Mouse (Mus musculus) layer of hippocampus, adult 11-12 months (tissue): Measurements from ENCODE around the gene Gm47985.
"Not testable (repeated sequence)": the region's sequence is repeated elsewhere in the genome, so short reads cannot be mapped to it uniquely, and the experiment has no call there.

ENCODE experiments used
- DNase-seq: peaks from one replicate; pipeline ENCODE4 v3.0.0; 2022; ENCODE audit warnings: low spot score

The Gm47985 gene

DNA sequence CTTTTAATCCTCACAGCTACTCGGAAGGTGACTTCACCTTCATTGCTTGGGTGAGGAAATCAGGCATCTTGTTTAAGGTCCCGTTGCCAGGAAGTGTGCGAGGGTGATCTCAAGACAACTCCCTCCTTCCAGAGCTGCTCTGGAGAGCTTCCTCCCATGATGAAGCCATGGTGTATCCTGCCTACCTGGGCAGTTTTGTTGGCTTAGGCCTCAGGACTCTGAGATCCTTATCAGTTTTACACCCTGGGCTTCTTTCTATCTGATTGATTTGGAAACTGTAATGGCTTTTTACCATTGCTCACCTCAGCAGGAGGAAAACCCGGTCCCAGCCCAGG is 4.4 kb upstream of the Gm47985 start:
- no peak for DNase-seq

GRCm38 (mm10) chr1:151178505-151179083 is 3.7 kb upstream of the Gm47985 start:
- DNase-seq, result no peak

DNA sequence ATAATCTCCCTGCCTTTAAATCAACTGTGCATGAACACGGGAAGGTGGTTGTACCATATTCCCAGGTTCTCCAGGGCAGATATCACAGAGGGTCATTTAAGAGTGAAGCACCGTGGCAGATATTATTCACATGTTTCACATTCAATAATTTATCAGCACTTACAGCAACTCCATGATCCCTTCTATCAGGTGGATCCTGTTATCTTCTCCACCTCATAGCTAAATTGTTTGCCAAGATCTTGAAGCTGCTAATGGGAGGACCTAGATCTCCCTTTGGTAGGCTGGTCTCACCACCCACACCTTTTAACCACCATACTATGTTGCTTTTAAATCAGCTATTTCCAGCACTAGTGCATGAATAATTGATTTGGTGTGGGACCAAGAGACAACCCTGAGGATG is 2.2 kb upstream of the Gm47985 start:
- DNase-seq, result no peak

DNA sequence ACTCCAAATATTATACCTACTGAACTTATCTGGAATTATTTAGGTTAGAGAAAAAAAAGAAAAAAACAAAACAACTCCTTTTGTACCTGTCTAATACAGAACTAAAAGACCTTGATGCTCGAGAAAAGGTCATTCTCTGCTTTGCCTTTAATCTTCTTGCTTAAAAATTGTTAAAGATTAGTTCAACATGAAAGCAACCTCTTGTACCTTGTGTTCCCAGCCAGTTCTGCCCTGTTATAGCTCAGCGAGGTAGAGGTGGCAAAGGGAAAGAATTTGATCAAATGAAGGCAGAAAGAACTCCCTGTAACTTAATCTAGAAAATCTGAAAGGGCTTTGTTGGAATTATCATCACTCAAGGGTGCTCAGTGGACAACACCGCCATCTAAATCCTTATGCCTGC is 3.8 kb downstream of the Gm47985 start:
- not testable (repeated sequence) for DNase-seq

- not testable (repeated sequence) for DNase-seq
Measured at GRCm38 (mm10) chr1:151186879-151187424, 4.6 kb downstream of the Gm47985 start.

DNA sequence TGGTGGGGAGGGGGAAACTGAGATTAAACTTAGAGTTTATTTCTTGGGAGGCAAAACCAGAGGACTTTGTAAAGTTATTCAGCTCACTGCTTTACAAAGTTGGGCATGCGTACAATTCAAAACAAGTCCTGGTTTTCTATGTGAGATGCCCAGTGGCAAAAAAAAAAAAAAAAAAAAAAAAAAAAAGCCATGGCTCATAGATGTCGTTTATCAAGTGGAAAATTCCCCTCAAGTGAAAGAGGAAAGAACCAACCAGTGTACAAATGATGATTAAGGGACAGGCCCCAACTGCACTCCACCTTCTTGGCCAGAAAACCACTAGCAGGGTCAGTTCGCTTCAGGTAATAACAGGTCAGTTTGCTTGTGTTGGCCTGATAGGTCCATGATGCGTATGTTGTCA is 6.1 kb downstream of the Gm47985 start:
- DNase-seq, result no peak

DNA sequence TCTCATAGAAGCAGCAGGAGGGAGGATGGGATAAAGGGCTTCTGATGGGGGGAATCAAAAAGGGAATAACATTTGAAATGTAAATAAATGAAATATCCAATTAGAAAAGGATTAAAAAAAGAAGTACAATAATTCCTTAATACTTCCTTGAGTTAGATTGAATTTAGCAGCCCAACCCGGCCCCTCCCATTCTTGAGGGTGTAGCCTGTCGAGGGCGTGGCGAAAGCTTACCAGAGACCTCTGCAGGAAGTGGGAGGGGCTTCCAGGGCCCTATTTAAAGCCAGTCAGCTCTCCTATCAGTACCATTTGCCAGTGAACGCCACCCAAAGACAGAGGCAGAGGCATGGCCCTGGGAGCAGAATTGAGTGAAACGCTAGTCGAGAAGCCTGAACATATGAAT is 9.7 kb downstream of the Gm47985 start, which contains the start of gene Gm8947:
Gene Gm8947, plus strand, starts transcription at position 302 of the 400 bp plus-strand sequence.
- not testable (repeated sequence) for DNase-seq

DNA sequence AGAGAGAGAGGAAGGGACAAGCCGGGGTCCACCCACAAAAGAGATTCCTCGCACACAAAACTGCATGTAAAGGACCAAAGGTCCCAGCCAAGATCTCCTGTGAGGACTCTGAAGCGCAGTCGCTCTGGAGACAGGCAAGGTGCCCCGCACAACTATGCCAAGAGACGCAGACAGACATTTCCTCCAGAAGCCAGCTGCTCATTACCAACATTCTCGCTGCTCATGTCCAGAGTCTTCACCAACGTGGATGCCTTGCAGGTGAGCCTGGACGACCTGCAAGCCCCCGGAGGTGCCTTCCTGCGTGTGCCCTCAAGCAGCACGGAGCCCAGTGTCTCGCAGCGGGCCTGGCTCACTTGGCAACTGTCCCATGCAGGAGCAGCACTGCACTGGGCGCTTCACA is 10.4 kb downstream of the Gm47985 start:
- not testable (repeated sequence) for DNase-seq

GRCm38 (mm10) chr1:151195986-151196385 is 13.6 kb downstream of the Gm47985 start:
- not testable (repeated sequence) for DNase-seq

GRCm38 (mm10) chr1:151196690-151197089 is 14.4 kb downstream of the Gm47985 start:
- not testable (repeated sequence) for DNase-seq

- not testable (repeated sequence) for DNase-seq
Measured at GRCm38 (mm10) chr1:151198120-151198519, 15.8 kb downstream of the Gm47985 start, which contains the start of gene Gm47995. Gm47995 (plus strand) TSS chr1:151198448.

DNA sequence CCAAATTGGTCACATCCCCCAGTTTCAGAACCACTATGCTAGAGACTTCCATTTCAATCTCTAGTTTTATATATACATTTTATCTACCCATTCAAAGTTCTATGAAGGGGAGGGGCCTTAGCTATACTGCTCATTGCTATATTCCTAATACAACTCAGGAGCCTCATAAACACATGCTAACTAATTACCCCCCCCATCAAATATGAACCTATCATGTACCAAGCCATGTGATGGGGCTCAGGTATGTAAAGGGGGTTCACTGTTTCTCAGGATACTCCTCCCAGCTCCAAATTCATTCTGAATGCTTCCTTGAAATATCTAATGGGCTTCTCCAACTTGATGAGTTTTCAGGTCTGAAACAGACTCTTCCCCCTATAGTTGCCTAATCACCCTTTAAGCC is 18.3 kb downstream of the Gm47985 start:
- not testable (repeated sequence) for DNase-seq

GRCm38 (mm10) chr1:151202771-151203170 is 20.4 kb downstream of the Gm47985 start:
- not testable (repeated sequence) for DNase-seq

GRCm38 (mm10) chr1:151203818-151204217 is 21.5 kb downstream of the Gm47985 start, which contains the start of gene 3110040M04Rik:
3110040M04Rik (plus strand) TSS chr1:151204121.
- not testable (repeated sequence) for DNase-seq

DNA sequence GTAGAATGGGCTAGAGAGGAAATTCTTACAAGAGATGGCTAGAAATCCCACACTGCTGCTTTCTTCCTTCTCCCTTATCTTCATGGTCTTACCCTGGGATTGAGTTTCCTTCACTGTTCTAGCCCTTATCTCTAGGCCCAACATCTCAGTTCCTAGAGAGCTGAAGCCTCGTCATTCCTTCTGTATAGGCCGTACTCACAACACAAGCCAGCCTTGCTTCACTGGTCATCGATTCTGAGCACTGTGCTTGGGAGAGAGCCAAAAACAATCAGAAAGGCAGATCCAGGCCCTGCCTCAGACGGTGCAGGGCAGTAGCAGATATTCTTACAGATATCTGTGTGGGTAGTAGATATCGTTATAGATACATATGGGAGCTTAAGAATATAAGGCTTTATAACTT is 26.2 kb downstream of the Gm47985 start:
- DNase-seq, result not testable (repeated sequence)

GRCm38 (mm10) chr1:151208944-151209343 is 26.6 kb downstream of the Gm47985 start:
- not testable (repeated sequence) for DNase-seq

GRCm38 (mm10) chr1:151209824-151210355 is 27.6 kb downstream of the Gm47985 start, which contains the start of gene Gm47996:
Gm47996 (plus strand) TSS chr1:151210131.
- not testable (repeated sequence) for DNase-seq

DNA sequence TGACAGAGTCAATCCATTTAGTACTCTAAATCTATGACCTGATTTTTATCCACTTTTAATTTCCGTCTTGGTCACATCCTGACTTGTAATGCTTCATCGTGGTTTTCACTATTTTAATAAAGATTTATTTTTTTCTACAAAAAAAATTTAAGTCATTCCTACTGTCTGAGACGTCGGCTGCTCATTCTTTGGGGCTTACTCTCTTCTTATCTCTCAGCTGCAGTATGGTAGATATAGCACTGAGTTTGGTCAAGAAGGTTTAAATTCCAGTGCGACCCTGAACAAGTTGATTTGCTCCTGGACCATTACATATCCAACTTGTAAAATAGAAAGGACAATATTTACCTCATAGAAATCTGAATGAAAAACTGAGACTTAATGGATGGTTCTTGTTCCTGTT is 29.3 kb downstream of the Gm47985 start:
- DNase-seq, result not testable (repeated sequence)

GRCm38 (mm10) chr1:151214862-151215261 is 32.5 kb downstream of the Gm47985 start:
- DNase-seq, result no peak

- no peak for DNase-seq
Measured at GRCm38 (mm10) chr1:151215985-151216384, 33.6 kb downstream of the Gm47985 start.

DNA sequence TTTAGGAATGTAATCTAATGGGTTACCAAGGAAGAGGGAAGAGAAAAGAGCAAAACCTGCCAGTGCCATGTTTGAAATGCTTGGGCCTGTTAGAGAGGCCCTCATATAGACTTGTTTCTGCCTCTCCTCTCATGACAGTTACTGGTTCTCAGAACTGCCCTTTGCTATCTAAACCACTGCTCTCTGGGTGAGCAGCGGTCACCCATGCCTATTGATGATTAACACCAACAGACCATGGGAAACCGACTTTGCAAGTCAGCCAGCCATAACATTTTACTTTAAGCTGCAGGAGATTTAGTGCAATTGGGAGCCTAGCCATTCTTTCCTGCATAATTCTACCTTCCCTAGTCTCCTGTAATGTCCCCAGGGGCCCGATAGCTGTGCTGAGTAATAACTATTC is 34.1 kb downstream of the Gm47985 start:
- DNase-seq, result no peak

- no peak for DNase-seq
Measured at GRCm38 (mm10) chr1:151219045-151219444, 36.7 kb downstream of the Gm47985 start.

DNA sequence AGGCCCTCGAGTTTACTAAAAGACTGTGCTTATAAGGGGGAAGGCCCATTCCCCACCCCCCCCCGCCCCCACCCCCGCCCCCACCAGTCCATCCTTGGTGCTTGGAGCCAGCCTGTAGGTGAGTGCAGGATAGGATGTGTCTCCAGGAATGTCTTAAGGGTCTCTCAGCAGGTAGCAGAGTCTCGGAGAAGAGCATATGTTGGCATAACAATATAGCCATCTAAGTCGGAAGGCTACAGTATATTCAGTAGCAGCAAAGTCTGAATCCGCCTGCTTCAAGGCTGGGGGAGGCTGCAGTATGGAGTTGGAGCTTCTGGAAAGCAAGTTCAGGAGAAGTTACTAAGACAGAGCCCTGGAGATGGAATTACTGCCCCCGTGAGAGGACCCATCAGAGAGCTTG is 37.8 kb downstream of the Gm47985 start:
- no peak for DNase-seq
